Mouse (Mus musculus) left cerebral cortex, adult 2 months (tissue): ENCODE data around the gene Ncs1. TPM values are rescaled to one million over a fixed set of nuclear protein-coding genes. Genes with fewer than 3 reads are reported as not detected.
A peak's percentile ranks its signal among the peaks of the same experiment; 100 is the strongest.

ENCODE experiments used
- DNase-seq, 2 experiments: peaks; one replicate each; pipeline ENCODE4 v3.0.0; 2021 to 2022; ENCODE audit warnings: low spot score in 2 of 2, mixed read lengths in 1 of 2; ENCODE audit errors: extremely low spot score in 1 of 2
- H3K27ac ChIP-seq: fragments of 200-600 bp; 2 replicates; pipeline ENCODE4 v1.8.1; 2022
- H3K4me3 ChIP-seq: fragments of 200-600 bp; 2 replicates; pipeline ENCODE4 v1.8.1; 2022
- CTCF ChIP-seq: fragments of 200-600 bp; IDR thresholded peaks from 2 replicates; pipeline ENCODE4 v1.8.1; 2022; ENCODE audit warnings: antibody characterized with exemption, mild to moderate bottlenecking, moderate library complexity
- intact Hi-C: fragments of 180-260 bp; cut with DNase I; formaldehyde crosslinking; loops from one replicate; pipeline ENCODE4 v1.15.1; 2025
- total RNA-seq, 2 experiments: library from RNA; stranded (reverse); gene quantifications; 2 replicates each; pipeline ENCODE4 v1.2.3; 2021

The Ncs1 gene
- total RNA-seq, 2 experiments from 2014 or later: 217 to 242 TPM

DNA sequence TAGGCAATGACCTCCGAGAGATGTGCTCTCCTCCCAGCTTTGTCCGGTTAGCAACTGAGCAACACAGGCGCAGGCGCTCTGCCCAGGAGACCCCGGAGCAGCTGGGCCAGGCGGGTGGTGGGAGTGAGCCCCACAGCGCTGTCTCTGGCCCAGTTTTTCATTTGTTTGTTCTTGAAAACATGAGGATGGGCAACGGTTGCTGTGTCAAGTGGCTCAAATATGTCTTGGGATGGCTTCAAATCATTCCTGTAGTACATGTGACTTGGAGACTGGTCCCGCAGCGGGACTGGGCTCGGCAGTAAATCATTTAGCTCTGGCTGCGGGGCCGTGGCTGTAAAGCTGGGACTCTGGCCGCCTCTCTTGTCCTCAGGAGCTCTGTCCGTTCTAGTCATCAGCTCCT, 63.9 kb downstream of the Ncs1 start:
- H3K4me3 ChIP-seq: no peak overlapping the region
- no peak overlapping the region for H3K27ac ChIP-seq
- intact Hi-C loops: loop anchor here (10.0 kb wide), 1 partner anchor 285 kb away; no protein-coding TSS in a partner anchor
- no peak for DNase-seq
- no peak for TF ChIP-seq CTCF

DNA sequence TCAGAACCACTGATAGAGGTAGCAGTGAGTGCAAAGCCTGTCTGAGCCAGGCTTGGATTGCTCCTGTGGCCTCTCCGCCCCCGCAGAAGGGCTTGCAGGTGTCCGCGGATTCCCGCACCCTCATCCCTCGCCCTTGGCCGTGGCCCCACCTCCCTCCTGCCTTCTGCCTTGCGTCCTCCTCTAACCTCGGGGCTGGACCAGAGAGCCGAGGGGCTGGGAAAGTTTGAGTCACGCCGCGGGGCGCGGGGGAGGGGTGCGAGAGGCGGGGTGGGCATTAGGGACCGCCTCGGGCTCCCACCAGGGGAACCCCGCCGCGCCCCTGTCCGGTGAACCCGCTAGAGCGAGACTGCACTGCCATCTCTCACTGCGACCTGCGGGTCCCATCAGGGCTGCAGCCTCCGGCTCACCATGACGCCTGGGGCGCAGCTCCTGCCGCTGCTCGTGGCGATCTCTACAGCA, 68.4 kb downstream of the Ncs1 start, which contains the start of gene Hmcn2:
TSS of gene Hmcn2 (plus strand) at position 409 of the 459 bp plus-strand sequence.
- DNase-seq: no peak
- intact Hi-C loops: loop anchor here (5.0 kb wide), 1 partner anchor 68 kb away; no protein-coding TSS in a partner anchor
- TF ChIP-seq CTCF: no peak
- no peak within 1 kb of the TSS for H3K27ac ChIP-seq
- peak within 1 kb of the TSS; percentile 23; the same call in 1 of the 2 replicates for H3K4me3 ChIP-seq

- intact Hi-C loops: no loop called here
- no peak for DNase-seq
- no peak overlapping the region for H3K27ac ChIP-seq
- TF ChIP-seq CTCF: no peak
- H3K4me3 ChIP-seq: no peak overlapping the region
Observed at GRCm38 (mm10) chr2:31318162-31318561, 72.5 kb downstream of the Ncs1 start.

DNA sequence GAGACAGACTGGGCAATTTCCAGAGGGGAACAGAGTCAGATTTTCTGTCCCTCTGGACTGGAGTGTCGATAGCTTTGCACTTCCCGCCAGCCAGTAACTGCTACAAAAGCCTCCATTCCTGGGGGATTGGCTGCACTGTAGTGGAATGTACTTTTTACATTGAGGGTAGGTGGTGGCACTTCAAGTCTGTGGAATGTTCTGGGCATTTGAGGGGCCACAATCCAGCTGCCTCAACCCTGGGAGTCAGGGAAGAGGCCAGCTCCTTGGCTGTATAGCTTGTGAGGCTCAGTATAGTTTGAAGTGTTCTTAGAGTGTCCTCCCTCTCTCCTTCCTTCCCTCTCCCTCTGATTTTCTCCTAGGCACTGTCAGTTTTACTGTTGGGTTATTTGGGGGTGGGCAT, 73.6 kb downstream of the Ncs1 start:
- intact Hi-C loops: no loop called here

DNA sequence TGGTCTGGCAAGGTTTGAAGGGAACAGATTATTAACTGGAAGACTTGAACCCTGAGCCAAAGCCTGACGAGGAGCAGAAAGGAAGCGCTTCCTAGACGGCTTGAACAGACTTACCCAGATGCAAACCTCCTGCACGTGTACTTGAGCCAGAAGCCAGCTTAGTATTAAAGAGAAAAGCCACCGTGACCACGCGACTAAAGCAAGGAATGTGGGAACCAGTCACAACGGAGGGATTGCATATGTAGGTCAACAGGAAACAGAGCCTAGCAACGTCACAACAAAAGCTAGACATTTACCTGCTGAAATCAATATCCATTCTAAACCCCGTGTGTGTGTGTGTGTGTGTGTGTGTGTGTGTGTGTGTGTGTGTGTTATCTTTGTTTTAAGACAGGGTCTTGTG, 81.6 kb downstream of the Ncs1 start:
- H3K27ac ChIP-seq: no peak overlapping the region
- no peak for TF ChIP-seq CTCF
- no peak for DNase-seq
- H3K4me3 ChIP-seq: no peak overlapping the region
- intact Hi-C loops: no loop called here

More for the DNA sequence above, 73.6 kb downstream of the Ncs1 start:
- DNase-seq: no peak
- H3K27ac ChIP-seq: no peak overlapping the region
- TF ChIP-seq CTCF: no peak
- H3K4me3 ChIP-seq: no peak overlapping the region

GRCm38 (mm10) chr2:31337706-31338330, 92.2 kb downstream of the Ncs1 start:
- Histone ChIP-seq H3K4me3 (no peak overlapping the region), H3K27ac (no peak overlapping the region)
- intact Hi-C loops: no loop called here
- TF ChIP-seq CTCF: no peak
- DNase-seq: no peak

DNA sequence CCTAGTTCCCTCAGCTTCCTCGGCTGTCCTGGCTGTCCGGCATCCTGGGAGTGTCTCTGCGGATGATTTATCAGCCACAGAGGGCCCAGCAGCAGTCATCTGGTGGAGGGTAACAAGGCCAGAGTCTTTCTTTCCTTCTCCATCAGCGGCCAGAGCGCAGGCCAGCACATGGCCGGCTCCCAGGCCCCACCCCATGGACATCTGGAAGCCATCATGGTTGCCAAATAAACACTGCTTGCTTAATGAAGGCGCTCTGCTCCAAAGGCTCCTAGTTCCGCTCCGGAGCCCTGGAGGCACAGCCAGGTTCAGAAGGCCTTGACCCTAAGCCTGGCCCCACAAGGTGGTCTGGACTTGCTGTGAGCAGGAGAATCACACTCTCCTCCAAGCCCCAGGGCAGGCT, 94.2 kb downstream of the Ncs1 start:
- DNase-seq: no peak
- Histone ChIP-seq H3K27ac (no peak overlapping the region), H3K4me3 (no peak overlapping the region)
- intact Hi-C loops: no loop called here
- no peak for TF ChIP-seq CTCF

GRCm38 (mm10) chr2:31341726-31342535, 96.3 kb downstream of the Ncs1 start:
- TF ChIP-seq CTCF: no peak
- DNase-seq: no peak
- no peak overlapping the region for H3K4me3 ChIP-seq
- no peak overlapping the region for H3K27ac ChIP-seq
- intact Hi-C loops: no loop called here

Other genes starting within 250 kb of the Ncs1 start
- gene Fnbp1, start 103.8 kb upstream of the Ncs1 start, total RNA-seq: 100 to 1,000 TPM in 1 of 2 experiments, 10 to 100 TPM in 1; 85.8 to 101 TPM
- 10 to 100 TPM; 45.2 to 51.5 TPM for gene Gpr107, start 93.5 kb upstream of the Ncs1 start, total RNA-seq
- gene Hmcn2, start 68.6 kb downstream of the Ncs1 start, total RNA-seq: under 1 TPM; 0.51 to 0.52 TPM
- 10 to 100 TPM; 27.7 to 27.8 TPM for gene Ass1, start 224.4 kb downstream of the Ncs1 start, total RNA-seq